Comparison of ENCODE assay signal across 7 mouse cellular contexts in genomic region chr4:133250609-133251008, GRCm38 (mm10). TPM values are rescaled to one million over a fixed set of nuclear protein-coding genes. Genes with fewer than 3 reads are reported as not detected.
A peak's percentile ranks its signal among the peaks of the same experiment; 100 is the strongest.
DNase-seq lines count a peak whose midpoint lies in the region; ATAC-seq lines count a peak whose summit lies in the region.

No protein-coding gene starts in this region.

- H3K27ac ChIP-seq in embryonic facial prominence, embryonic 13.5 days = no peak overlapping the region
- no peak overlapping the region for H3K27ac ChIP-seq in limb, embryonic 12.5 days
- no peak overlapping the region for H3K27ac ChIP-seq in midbrain, embryonic 14.5 days (replicated peaks; ENCODE audit: low read depth, low read length)

- peak overlapping the region; percentile 41 for H3K4me3 ChIP-seq in embryonic facial prominence, embryonic 13.5 days
- H3K4me3 ChIP-seq in limb, embryonic 12.5 days (replicated peaks) = peak overlapping the region; percentile 44
- peak overlapping the region; percentile 25 for H3K4me3 ChIP-seq in midbrain, embryonic 14.5 days (replicated peaks; ENCODE audit: low read depth, low read length)

- H3K27me3 ChIP-seq in embryonic facial prominence, embryonic 13.5 days = peaks cover 91% of the 10 kb centered on the region
- peaks cover 95% of the 10 kb centered on the region for H3K27me3 ChIP-seq in limb, embryonic 12.5 days
- H3K27me3 ChIP-seq in midbrain, embryonic 14.5 days (ENCODE audit: control insufficient read depth, insufficient read depth, low read length) = peaks cover 56% of the 10 kb centered on the region

- peak; percentile 84 to 91 for DNase-seq in adrenal gland, postnatal 36 days
- DNase-seq in heart, adult 8-10 months (ENCODE audit: low spot score) = peak; percentile 81
- peak; percentile 53 to 83 for DNase-seq in kidney, adult 8-10 months
- DNase-seq in midbrain, embryonic 14.5 days = peak; percentile 78
- DNase-seq in spleen, adult 12 weeks (ENCODE audit: low spot score) = peak; percentile 78

- H3K9me3 ChIP-seq in embryonic facial prominence, embryonic 13.5 days = no peaks in the 10 kb centered on the region
- H3K9me3 ChIP-seq in limb, embryonic 12.5 days = no peaks in the 10 kb centered on the region
- no peaks in the 10 kb centered on the region for H3K9me3 ChIP-seq in midbrain, embryonic 14.5 days (ENCODE audit: control insufficient read depth, low read length)

- peak overlapping the region; percentile 64 for H3K4me2 ChIP-seq in embryonic facial prominence, embryonic 13.5 days
- peak overlapping the region; percentile 69 for H3K4me2 ChIP-seq in limb, embryonic 12.5 days
- peak overlapping the region; percentile 48 for H3K4me2 ChIP-seq in midbrain, embryonic 14.5 days (ENCODE audit: low read length)

- H3K9ac ChIP-seq in embryonic facial prominence, embryonic 13.5 days = peak overlapping the region; percentile 61
- peak overlapping the region; percentile 60 for H3K9ac ChIP-seq in limb, embryonic 12.5 days (replicated peaks)
- peak overlapping the region; percentile 31; the same call in 1 of the 2 replicates for H3K9ac ChIP-seq in midbrain, embryonic 14.5 days (replicated peaks; ENCODE audit: low read length)

- WGBS in embryonic facial prominence, embryonic 13.5 days = under 1% methylated on average over 22 of the region's 22 CpGs
- WGBS in limb, embryonic 12.5 days = 3% methylated on average over 22 of the region's 22 CpGs
- WGBS in midbrain, embryonic 14.5 days = 3% methylated on average over 22 of the region's 22 CpGs

- H3K4me1 ChIP-seq in embryonic facial prominence, embryonic 13.5 days = peaks cover 14% of the 10 kb centered on the region
- peaks cover 14% of the 10 kb centered on the region for H3K4me1 ChIP-seq in limb, embryonic 12.5 days (replicated peaks)
- peaks cover 6% of the 10 kb centered on the region for H3K4me1 ChIP-seq in midbrain, embryonic 14.5 days (ENCODE audit: control insufficient read depth, insufficient read depth, low read length)

- no peaks in the 10 kb centered on the region for H3K36me3 ChIP-seq in embryonic facial prominence, embryonic 13.5 days
- H3K36me3 ChIP-seq in limb, embryonic 12.5 days = no peaks in the 10 kb centered on the region
- H3K36me3 ChIP-seq in midbrain, embryonic 14.5 days (ENCODE audit: control insufficient read depth, insufficient read depth, low read length) = no peaks in the 10 kb centered on the region

- ATAC-seq in embryonic facial prominence, embryonic 13.5 days (ENCODE audit: insufficient number of reproducible peaks, insufficient read depth, low FRiP score, low TSS enrichment, low read depth) = no peak
- no peak for ATAC-seq in limb, embryonic 12.5 days (ENCODE audit: insufficient number of reproducible peaks, insufficient read depth, low FRiP score, low TSS enrichment, low read depth)
- ATAC-seq in midbrain, embryonic 14.5 days (ENCODE audit: low FRiP score, low TSS enrichment) = no peak

RNA-seq across cellular contexts. Expression of gene Map3k6, which starts 10.0 kb away (rescaled TPM):
- 10 to 100 TPM; 15.9 to 38.8 TPM for total RNA-seq in adrenal gland, postnatal 36 days (2021)
- polyA plus RNA-seq in embryonic facial prominence, embryonic 13.5 days (2015; fragmentation: Nextera tagmentation; extraction: Ambion mirVana) = 4.3 and 4.8 TPM in 2 replicates
- total RNA-seq in heart, adult 8-10 months (2022) = 10 to 100 TPM; 14.8 to 21.8 (median 16.3) TPM
- polyA plus RNA-seq in limb, embryonic 12.5 days (2016; fragmentation: Nextera tagmentation; extraction: Ambion mirVana) = 2.3 and 2.9 TPM in 2 replicates
- 0.92 and 1.9 TPM in 2 replicates for polyA plus RNA-seq in midbrain, embryonic 14.5 days (2014; fragmentation: Nextera tagmentation; extraction: Ambion mirVana)

RNA-seq across cellular contexts. Expression of gene Sytl1, which starts 12.3 kb away (rescaled TPM):
- 1 to 10 TPM; 1.4 to 1.5 TPM for total RNA-seq in adrenal gland, postnatal 36 days (2021)
- polyA plus RNA-seq in embryonic facial prominence, embryonic 13.5 days (2015; fragmentation: Nextera tagmentation; extraction: Ambion mirVana) = 6.6 and 8.2 TPM in 2 replicates
- total RNA-seq in heart, adult 8-10 months (2022) = under 1 TPM; 0.30 to 0.59 (median 0.33) TPM
- polyA plus RNA-seq in limb, embryonic 12.5 days (2016; fragmentation: Nextera tagmentation; extraction: Ambion mirVana) = 3.8 and 4.1 TPM in 2 replicates
- 0.25 and 0.31 TPM in 2 replicates for polyA plus RNA-seq in midbrain, embryonic 14.5 days (2014; fragmentation: Nextera tagmentation; extraction: Ambion mirVana)

RNA-seq across cellular contexts. Expression of gene Tmem222, which starts 27.0 kb away (rescaled TPM):
- total RNA-seq in adrenal gland, postnatal 36 days (2021) = 10 to 100 TPM; 64.0 to 74.4 TPM
- 84.4 and 89.9 TPM in 2 replicates for polyA plus RNA-seq in embryonic facial prominence, embryonic 13.5 days (2015; fragmentation: Nextera tagmentation; extraction: Ambion mirVana)
- total RNA-seq in heart, adult 8-10 months (2022) = 10 to 100 TPM; 29.3 to 39.8 (median 34.3) TPM
- polyA plus RNA-seq in limb, embryonic 12.5 days (2016; fragmentation: Nextera tagmentation; extraction: Ambion mirVana) = 81.4 and 85.3 TPM in 2 replicates
- polyA plus RNA-seq in midbrain, embryonic 14.5 days (2014; fragmentation: Nextera tagmentation; extraction: Ambion mirVana) = 115 and 121 TPM in 2 replicates

RNA-seq across cellular contexts. Expression of gene Gpr3, which starts 38.3 kb away (rescaled TPM):
- total RNA-seq in adrenal gland, postnatal 36 days (2021) = under 1 TPM; 0.63 to 0.89 TPM
- 0.15 and 0.37 TPM in 2 replicates for polyA plus RNA-seq in embryonic facial prominence, embryonic 13.5 days (2015; fragmentation: Nextera tagmentation; extraction: Ambion mirVana)
- total RNA-seq in heart, adult 8-10 months (2022) = not detected
- polyA plus RNA-seq in limb, embryonic 12.5 days (2016; fragmentation: Nextera tagmentation; extraction: Ambion mirVana) = 0.24 and 0.58 TPM in 2 replicates
- polyA plus RNA-seq in midbrain, embryonic 14.5 days (2014; fragmentation: Nextera tagmentation; extraction: Ambion mirVana) = 1.3 and 2.4 TPM in 2 replicates

RNA-seq across cellular contexts. Expression of gene Cd164l2, which starts 38.7 kb away (rescaled TPM):
- total RNA-seq in adrenal gland, postnatal 36 days (2021) = 1 to 10 TPM in 1 of 2 experiments, under 1 TPM in 1; 0.79 to 1.1 TPM
- polyA plus RNA-seq in embryonic facial prominence, embryonic 13.5 days (2015; fragmentation: Nextera tagmentation; extraction: Ambion mirVana) = 4.0 and 5.2 TPM in 2 replicates
- total RNA-seq in heart, adult 8-10 months (2022) = not detected
- 3.2 and 4.6 TPM in 2 replicates for polyA plus RNA-seq in limb, embryonic 12.5 days (2016; fragmentation: Nextera tagmentation; extraction: Ambion mirVana)
- polyA plus RNA-seq in midbrain, embryonic 14.5 days (2014; fragmentation: Nextera tagmentation; extraction: Ambion mirVana) = 0.95 and 2.9 TPM in 2 replicates
